Mouse (Mus musculus) kidney, adult 18-20 months (tissue): ENCODE data around the gene Nkx2-3.
A peak's percentile ranks its signal among the peaks of the same experiment; 100 is the strongest.

Experiments used
- DNase-seq: peaks from one replicate; pipeline ENCODE4 v3.0.0; 2021

Gene Nkx2-3

GRCm38 (mm10) chr19:43605666-43606551 is 6.2 kb upstream of the Nkx2-3 start:
- DNase-seq, result no peak

GRCm38 (mm10) chr19:43606552-43607530 is 5.3 kb upstream of the Nkx2-3 start:
- DNase-seq, result no peak

GRCm38 (mm10) chr19:43607842-43608680 is 4.1 kb upstream of the Nkx2-3 start:
- no peak for DNase-seq

- DNase-seq, result no peak
Measured at GRCm38 (mm10) chr19:43608711-43609457, 3.2 kb upstream of the Nkx2-3 start.

GRCm38 (mm10) chr19:43609458-43610330 is 2.4 kb upstream of the Nkx2-3 start:
- DNase-seq, result peak; percentile 13

- no peak for DNase-seq
Measured at GRCm38 (mm10) chr19:43610341-43610848, 1.7 kb upstream of the Nkx2-3 start.

GRCm38 (mm10) chr19:43611110-43611509 is 1.0 kb upstream of the Nkx2-3 start:
- no peak for DNase-seq

GRCm38 (mm10) chr19:43611561-43611960 is 564 bp upstream of the Nkx2-3 start:
- no peak for DNase-seq

GRCm38 (mm10) chr19:43612501-43612971 is 411 bp downstream of the Nkx2-3 start:
- DNase-seq, result peak; percentile 37

GRCm38 (mm10) chr19:43613293-43614130 is 1.4 kb downstream of the Nkx2-3 start:
- peak; percentile 17 for DNase-seq

- peak; percentile 44 for DNase-seq
Measured at GRCm38 (mm10) chr19:43614341-43615073, 2.4 kb downstream of the Nkx2-3 start.

GRCm38 (mm10) chr19:43615074-43615445 is 2.9 kb downstream of the Nkx2-3 start:
- DNase-seq, result no peak

- DNase-seq, result peak; percentile 27
Measured at GRCm38 (mm10) chr19:43615571-43616414, 3.7 kb downstream of the Nkx2-3 start.

- DNase-seq, result peak; percentile 34
Measured at GRCm38 (mm10) chr19:43616415-43616861, 4.3 kb downstream of the Nkx2-3 start.

- DNase-seq, result no peak
Measured at GRCm38 (mm10) chr19:43616889-43617288, 4.8 kb downstream of the Nkx2-3 start.

GRCm38 (mm10) chr19:43617761-43618349 is 5.7 kb downstream of the Nkx2-3 start:
- DNase-seq, result no peak

- DNase-seq, result no peak
Measured at GRCm38 (mm10) chr19:43618505-43619030, 6.4 kb downstream of the Nkx2-3 start.
